Mouse (Mus musculus) thymus, adult 2 months (tissue): ENCODE measurements at regions not wholly inside any gene's neighbourhood (a gene's known extent, or its start where the extent isn't known, plus 50 kb on each side); places are given as distances from the start of the nearest gene placed in this dataset.

Source experiments
- DNase-seq: peaks from one replicate; pipeline ENCODE4 v3.0.0; 2021
- H3K27ac ChIP-seq: fragments of 200-500 bp; 2 replicates; pipeline ENCODE4 v1.5.1; 2012; ENCODE audit warnings: low read length, control low read depth; ENCODE audit not compliant: control insufficient read depth, insufficient read depth
- H3K27me3 ChIP-seq: fragments of 200-500 bp; 2 replicates; pipeline ENCODE4 v1.6.1; 2012; ENCODE audit warnings: mild to moderate bottlenecking, low read length, moderate library complexity, mixed read lengths; ENCODE audit not compliant: control insufficient read depth, insufficient read depth
- H3K36me3 ChIP-seq: fragments of 200-500 bp; 2 replicates; pipeline ENCODE4 v1.6.1; 2012; ENCODE audit warnings: mild to moderate bottlenecking, low read length, moderate library complexity; ENCODE audit not compliant: control insufficient read depth, insufficient read depth
- H3K4me1 ChIP-seq: fragments of 200-500 bp; replicated peaks from 2 replicates; pipeline ENCODE4 v1.6.1; 2012; ENCODE audit warnings: low read length; ENCODE audit not compliant: control insufficient read depth, insufficient read depth
- H3K4me3 ChIP-seq: fragments of 200-500 bp; 2 replicates; pipeline ENCODE4 v1.5.1; 2012; ENCODE audit warnings: mild to moderate bottlenecking, low read length, control low read depth, moderate library complexity; ENCODE audit not compliant: control insufficient read depth, insufficient read depth
- CTCF ChIP-seq: fragments of 200-500 bp; IDR thresholded peaks from 2 replicates; pipeline ENCODE4 v1.5.1; 2012; ENCODE audit warnings: mild to moderate bottlenecking, control low read depth, low read length, moderate library complexity, borderline replicate concordance; ENCODE audit not compliant: control insufficient read depth, poor library complexity, insufficient read depth; ENCODE audit errors: extremely low read depth
- POLR2A ChIP-seq: fragments of 200-500 bp; IDR thresholded peaks from 2 replicates; pipeline ENCODE4 v1.6.1; 2012; ENCODE audit warnings: mild to moderate bottlenecking, low read length, control low read depth, moderate library complexity; ENCODE audit not compliant: control insufficient read depth, poor library complexity, insufficient read depth; ENCODE audit errors: extremely low read depth
- WGBS: fragments of 180-500 bp; shearing (Covaris S2); methylation state at CpG from one replicate; pipeline ENCODE4 v1.1.7; 2018; 5-methylcytosine and 5-hydroxymethylcytosine counted together

GRCm38 (mm10) chr10:9495143-9495651, 179.8 kb downstream of the Samd5 start:
- Histone ChIP-seq H3K27ac (no peak overlapping the region), H3K4me3 (no peak overlapping the region), H3K27me3 (no peaks in the 10 kb centered on the region), H3K36me3 (no peaks in the 10 kb centered on the region), H3K4me1 (no peaks in the 10 kb centered on the region)
- no peak for DNase-seq
- WGBS, result 48% methylated on average over 6 of the region's 6 CpGs
- TF ChIP-seq CTCF (no peak), POLR2A (no peak)

GRCm38 (mm10) chr10:9490416-9490815, 184.6 kb downstream of the Samd5 start:
- Histone ChIP-seq H3K27ac (no peak overlapping the region), H3K4me1 (no peaks in the 10 kb centered on the region), H3K4me3 (no peak overlapping the region), H3K36me3 (no peaks in the 10 kb centered on the region), H3K27me3 (no peaks in the 10 kb centered on the region)
- TF ChIP-seq CTCF (no peak), POLR2A (no peak)
- WGBS, result 84% methylated on average over 2 of the region's 2 CpGs
- no peak for DNase-seq

- Histone ChIP-seq H3K36me3 (no peaks in the 10 kb centered on the region), H3K4me3 (no peak overlapping the region), H3K4me1 (no peaks in the 10 kb centered on the region), H3K27ac (no peak overlapping the region), H3K27me3 (no peaks in the 10 kb centered on the region)
- WGBS, result 90% methylated on average over 6 of the region's 6 CpGs
- no peak for DNase-seq
- TF ChIP-seq POLR2A (no peak), CTCF (no peak)
Observed at GRCm38 (mm10) chr10:9462361-9462760, 212.6 kb downstream of the Samd5 start.

GRCm38 (mm10) chr10:9459145-9459544, 215.9 kb downstream of the Samd5 start:
- Histone ChIP-seq H3K4me3 (no peak overlapping the region), H3K27me3 (no peaks in the 10 kb centered on the region), H3K36me3 (no peaks in the 10 kb centered on the region), H3K4me1 (no peaks in the 10 kb centered on the region), H3K27ac (no peak overlapping the region)
- WGBS, result 95% methylated on average over 6 of the region's 6 CpGs
- TF ChIP-seq CTCF (no peak), POLR2A (no peak)
- no peak for DNase-seq

GRCm38 (mm10) chr10:9458466-9458865, 216.5 kb downstream of the Samd5 start:
- Histone ChIP-seq H3K27ac (no peak overlapping the region), H3K36me3 (no peaks in the 10 kb centered on the region), H3K4me3 (no peak overlapping the region), H3K4me1 (no peaks in the 10 kb centered on the region), H3K27me3 (no peaks in the 10 kb centered on the region)
- 88% methylated on average over 2 of the region's 2 CpGs for WGBS
- no peak for TF ChIP-seq POLR2A
- TF ChIP-seq CTCF, result no peak
- DNase-seq, result no peak

GRCm38 (mm10) chr10:9457222-9457621, 217.8 kb downstream of the Samd5 start:
- 97% methylated on average over 1 of the region's 1 CpGs for WGBS
- TF ChIP-seq CTCF (no peak), POLR2A (no peak)
- no peak overlapping the region for H3K4me3 ChIP-seq

GRCm38 (mm10) chr10:9439072-9439471, 235.9 kb downstream of the Samd5 start:
- H3K36me3 ChIP-seq, result no peaks in the 10 kb centered on the region

More at GRCm38 (mm10) chr10:9457222-9457621, 217.8 kb downstream of the Samd5 start:
- Histone ChIP-seq H3K27me3 (no peaks in the 10 kb centered on the region), H3K27ac (no peak overlapping the region), H3K4me1 (no peaks in the 10 kb centered on the region), H3K36me3 (no peaks in the 10 kb centered on the region)
- no peak for DNase-seq

More at GRCm38 (mm10) chr10:9439072-9439471, 235.9 kb downstream of the Samd5 start:
- DNase-seq, result no peak
- H3K27ac ChIP-seq, result no peak overlapping the region
- no peaks in the 10 kb centered on the region for H3K27me3 ChIP-seq
- no peaks in the 10 kb centered on the region for H3K4me1 ChIP-seq
- 94% methylated on average over 4 of the region's 4 CpGs for WGBS
- no peak overlapping the region for H3K4me3 ChIP-seq
- TF ChIP-seq POLR2A (no peak), CTCF (no peak)
